Mouse (Mus musculus) granulocyte monocyte progenitor cell, adult 5-6 weeks (primary cell): ENCODE results near the gene Cyp2d9. TPM values are rescaled to one million over a fixed set of nuclear protein-coding genes. Genes with fewer than 3 reads are reported as not detected.
"Not testable (repeated sequence)": the region's sequence is repeated elsewhere in the genome, so short reads cannot be mapped to it uniquely, and the experiment has no call there.

Experiments used
- ATAC-seq: replicated peaks from 2 replicates; pipeline ENCODE4 v1.8.0; 2016; ENCODE audit warnings: mild to moderate bottlenecking, moderate TSS enrichment, inconsistent platforms; ENCODE audit not compliant: poor library complexity, severe bottlenecking
- total RNA-seq, 2 experiments: library from RNA; stranded (forward) in 1 of 2; stranded (reverse) in 1 of 2; fragments of 200-712, 200-1000 nt in 1 of 2; fragments of >200 nt in 1 of 2; fragmentation: Nextera tagmentation in 1 of 2; gene quantifications; 2 replicates each; pipeline ENCODE4 v1.2.3; 2014 to 2017

Cyp2d9 gene
- total RNA-seq (2014; fragmentation: Nextera tagmentation) = not detected in 2 replicates
- total RNA-seq (2017) = not detected in 2 replicates

- no peak for ATAC-seq
These were observed at the start of gene Cyp2d9 for GRCm38 (mm10) chr15:82433137-82433536. Gene Cyp2d9, plus strand, starts transcription at chr15:82433437.

- no peak for ATAC-seq
These were observed 47.5 kb upstream of the Cyp2d9 start for GRCm38 (mm10) chr15:82385729-82386128.

GRCm38 (mm10) chr15:82389916-82390315, 43.3 kb upstream of the Cyp2d9 start:
- ATAC-seq = not testable (repeated sequence)

- not testable (repeated sequence) for ATAC-seq
These were observed 39.3 kb upstream of the Cyp2d9 start, which contains the start of gene Cyp2d11 for GRCm38 (mm10) chr15:82393922-82394321. Gene Cyp2d11, minus strand, starts transcription at chr15:82394022.

- not testable (repeated sequence) for ATAC-seq
These were observed 37.3 kb upstream of the Cyp2d9 start for GRCm38 (mm10) chr15:82395955-82396354.

GRCm38 (mm10) chr15:82401516-82401915, 31.7 kb upstream of the Cyp2d9 start:
- ATAC-seq = no peak

- no peak for ATAC-seq
These were observed 31.1 kb upstream of the Cyp2d9 start for GRCm38 (mm10) chr15:82402106-82402505.

- no peak for ATAC-seq
These were observed 30.5 kb upstream of the Cyp2d9 start for GRCm38 (mm10) chr15:82402741-82403140.

GRCm38 (mm10) chr15:82403606-82404005, 29.6 kb upstream of the Cyp2d9 start:
- no peak for ATAC-seq

- no peak for ATAC-seq
These were observed 29.1 kb upstream of the Cyp2d9 start for GRCm38 (mm10) chr15:82404163-82404562.

- no peak for ATAC-seq
These were observed 26.3 kb upstream of the Cyp2d9 start, which contains the start of gene Cyp2d10 for GRCm38 (mm10) chr15:82406981-82407380. Gene Cyp2d10, minus strand, starts transcription at chr15:82407195.

GRCm38 (mm10) chr15:82407536-82407935, 25.7 kb upstream of the Cyp2d9 start:
- no peak for ATAC-seq

GRCm38 (mm10) chr15:82416797-82417789, 16.1 kb upstream of the Cyp2d9 start:
- ATAC-seq = peak; percentile 94

- ATAC-seq = no peak
These were observed 14.6 kb upstream of the Cyp2d9 start for GRCm38 (mm10) chr15:82418616-82419015.

- no peak for ATAC-seq
These were observed 10.3 kb upstream of the Cyp2d9 start for GRCm38 (mm10) chr15:82422935-82423334.

- no peak for ATAC-seq
These were observed 9.8 kb upstream of the Cyp2d9 start for GRCm38 (mm10) chr15:82423471-82423870.

GRCm38 (mm10) chr15:82433621-82434020, 384 bp downstream of the Cyp2d9 start:
- no peak for ATAC-seq

GRCm38 (mm10) chr15:82434541-82434940, 1.3 kb downstream of the Cyp2d9 start:
- ATAC-seq = no peak

- ATAC-seq = no peak
These were observed 1.8 kb downstream of the Cyp2d9 start for GRCm38 (mm10) chr15:82435011-82435410.

GRCm38 (mm10) chr15:82435606-82436005, 2.4 kb downstream of the Cyp2d9 start:
- ATAC-seq = no peak

GRCm38 (mm10) chr15:82437975-82438617, 4.9 kb downstream of the Cyp2d9 start:
- no peak for ATAC-seq
